Mouse (Mus musculus): ENCODE measurements at regions not wholly inside any gene's neighbourhood (a gene's known extent, or its start where the extent isn't known, plus 50 kb on each side); places are given as distances from the start of the nearest gene placed in this dataset.

GRCm38 (mm10) chr17:16818421-16818820 is 245.5 kb upstream of the Zfp960 start:
- Histone ChIP-seq H3K4me3 (ENCODE audit: low read depth, low read length) (no peak overlapping the region), H3K27ac (ENCODE audit: low read depth) (no peak overlapping the region), H3K4me1 (ENCODE audit: control insufficient read depth, insufficient read depth) (no peaks in the 10 kb centered on the region), H3K27me3 (ENCODE audit: control insufficient read depth, insufficient read depth, low read length) (no peaks in the 10 kb centered on the region), H3K36me3 (replicated peaks; ENCODE audit: control insufficient read depth, insufficient read depth, low read length) (no peaks in the 10 kb centered on the region), H3K9ac (replicated peaks; ENCODE audit: low read depth, low read length) (no peak overlapping the region), H3K9me3 (replicated peaks; ENCODE audit: control insufficient read depth, low read length) (no peaks in the 10 kb centered on the region), H3K4me2 (ENCODE audit: low read depth, low read length) (no peak overlapping the region)
- no peak for DNase-seq (ENCODE audit: low spot score)
- no peak for ATAC-seq (ENCODE audit: insufficient read depth, low read depth)
- TF ChIP-seq CTCF (IDR thresholded peaks at IDR 0.05; ENCODE audit: low read depth) (no peak), EP300 (IDR thresholded peaks at IDR 0.05; ENCODE audit: low read depth) (no peak)
- 34% methylated on average over 3 of the region's 3 CpGs for whole genome bisulfite sequencing

- Histone ChIP-seq H3K27me3 (ENCODE audit: control insufficient read depth, insufficient read depth, low read length) (no peaks in the 10 kb centered on the region), H3K36me3 (replicated peaks; ENCODE audit: control insufficient read depth, insufficient read depth, low read length) (no peaks in the 10 kb centered on the region), H3K4me1 (ENCODE audit: control insufficient read depth, insufficient read depth) (no peaks in the 10 kb centered on the region), H3K9me3 (replicated peaks; ENCODE audit: control insufficient read depth, low read length) (no peaks in the 10 kb centered on the region), H3K4me2 (ENCODE audit: low read depth, low read length) (no peak overlapping the region), H3K4me3 (ENCODE audit: low read depth, low read length) (no peak overlapping the region), H3K27ac (ENCODE audit: low read depth) (no peak overlapping the region), H3K9ac (replicated peaks; ENCODE audit: low read depth, low read length) (no peak overlapping the region)
- 57% methylated on average over 3 of the region's 3 CpGs for WGBS
- no peak for TF ChIP-seq CTCF (IDR thresholded peaks at IDR 0.05; ENCODE audit: low read depth)
- TF ChIP-seq EP300 (IDR thresholded peaks at IDR 0.05; ENCODE audit: low read depth) = no peak
- ATAC-seq (ENCODE audit: insufficient read depth, low read depth) = no peak
- no peak for DNase-seq (ENCODE audit: low spot score)
These were observed 242.2 kb upstream of the Zfp960 start for GRCm38 (mm10) chr17:16821716-16822115.

GRCm38 (mm10) chr17:16839152-16839551 is 224.8 kb upstream of the Zfp960 start:
- WGBS = 80% methylated on average over 4 of the region's 4 CpGs
- DNase-seq (ENCODE audit: low spot score) = no peak
- H3K27ac ChIP-seq (ENCODE audit: low read depth) = no peak overlapping the region
- no peak overlapping the region for H3K9ac ChIP-seq (replicated peaks; ENCODE audit: low read depth, low read length)
- H3K9me3 ChIP-seq (replicated peaks; ENCODE audit: control insufficient read depth, low read length) = no peaks in the 10 kb centered on the region
- H3K4me2 ChIP-seq (ENCODE audit: low read depth, low read length) = no peak overlapping the region
- H3K4me3 ChIP-seq (ENCODE audit: low read depth, low read length) = no peak overlapping the region
- no peaks in the 10 kb centered on the region for H3K36me3 ChIP-seq (replicated peaks; ENCODE audit: control insufficient read depth, insufficient read depth, low read length)
- TF ChIP-seq EP300 (IDR thresholded peaks at IDR 0.05; ENCODE audit: low read depth) (no peak), CTCF (IDR thresholded peaks at IDR 0.05; ENCODE audit: low read depth) (no peak)
- ATAC-seq (ENCODE audit: insufficient read depth, low read depth) = no peak
- H3K27me3 ChIP-seq (ENCODE audit: control insufficient read depth, insufficient read depth, low read length) = no peaks in the 10 kb centered on the region
- H3K4me1 ChIP-seq (ENCODE audit: control insufficient read depth, insufficient read depth) = no peaks in the 10 kb centered on the region

DNA sequence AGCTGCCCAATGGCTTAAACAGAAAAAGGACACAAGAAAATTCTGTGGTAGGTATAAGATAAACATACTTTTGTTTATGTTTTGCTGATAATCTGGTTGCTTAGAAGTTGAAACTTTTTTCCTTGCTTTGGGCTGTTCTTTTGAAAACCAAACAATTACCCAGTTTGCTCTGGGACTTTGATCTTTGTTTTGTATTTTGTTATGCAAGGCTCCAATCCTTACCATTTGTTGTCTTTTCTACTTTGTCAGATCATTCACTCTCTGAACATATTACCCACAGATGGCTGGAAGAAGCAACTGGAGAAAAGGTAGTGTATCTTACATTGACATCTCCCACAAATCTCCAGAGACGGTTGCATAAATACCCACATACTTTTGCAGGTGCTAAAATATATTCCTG is 203.1 kb upstream of the Zfp960 start:
- H3K27me3 ChIP-seq (ENCODE audit: control insufficient read depth, insufficient read depth, low read length) = no peaks in the 10 kb centered on the region
- no peaks in the 10 kb centered on the region for H3K36me3 ChIP-seq (replicated peaks; ENCODE audit: control insufficient read depth, insufficient read depth, low read length)
- no peak for TF ChIP-seq EP300 (IDR thresholded peaks at IDR 0.05; ENCODE audit: low read depth)
- no peak for TF ChIP-seq CTCF (IDR thresholded peaks at IDR 0.05; ENCODE audit: low read depth)
- H3K27ac ChIP-seq (ENCODE audit: low read depth) = no peak overlapping the region
- ATAC-seq (ENCODE audit: insufficient read depth, low read depth) (no peak), DNase-seq (ENCODE audit: low spot score) (no peak)
- H3K4me1 ChIP-seq (ENCODE audit: control insufficient read depth, insufficient read depth) = no peaks in the 10 kb centered on the region
- H3K4me2 ChIP-seq (ENCODE audit: low read depth, low read length) = no peak overlapping the region
- no peaks in the 10 kb centered on the region; the same call in 1 of the 2 replicates for H3K9me3 ChIP-seq (replicated peaks; ENCODE audit: control insufficient read depth, low read length)
- no peak overlapping the region for H3K4me3 ChIP-seq (ENCODE audit: low read depth, low read length)
- H3K9ac ChIP-seq (replicated peaks; ENCODE audit: low read depth, low read length) = no peak overlapping the region
- WGBS = 50% methylated on average over 1 of the region's 1 CpGs

GRCm38 (mm10) chr17:16900791-16901190 is 163.1 kb upstream of the Zfp960 start:
- Histone ChIP-seq H3K36me3 (replicated peaks; ENCODE audit: control insufficient read depth, insufficient read depth, low read length) (no peaks in the 10 kb centered on the region), H3K27me3 (ENCODE audit: control insufficient read depth, insufficient read depth, low read length) (no peaks in the 10 kb centered on the region), H3K4me1 (ENCODE audit: control insufficient read depth, insufficient read depth) (no peaks in the 10 kb centered on the region), H3K9me3 (replicated peaks; ENCODE audit: control insufficient read depth, low read length) (no peaks in the 10 kb centered on the region), H3K27ac (ENCODE audit: low read depth) (no peak overlapping the region), H3K4me3 (ENCODE audit: low read depth, low read length) (no peak overlapping the region), H3K9ac (replicated peaks; ENCODE audit: low read depth, low read length) (no peak overlapping the region), H3K4me2 (ENCODE audit: low read depth, low read length) (no peak overlapping the region)
- 67% methylated on average over 2 of the region's 2 CpGs for WGBS
- no peak for ATAC-seq (ENCODE audit: insufficient read depth, low read depth)
- DNase-seq (ENCODE audit: low spot score) = no peak
- peak; percentile 51 for TF ChIP-seq CTCF (IDR thresholded peaks at IDR 0.05; ENCODE audit: low read depth)
- TF ChIP-seq EP300 (IDR thresholded peaks at IDR 0.05; ENCODE audit: low read depth) = no peak

DNA sequence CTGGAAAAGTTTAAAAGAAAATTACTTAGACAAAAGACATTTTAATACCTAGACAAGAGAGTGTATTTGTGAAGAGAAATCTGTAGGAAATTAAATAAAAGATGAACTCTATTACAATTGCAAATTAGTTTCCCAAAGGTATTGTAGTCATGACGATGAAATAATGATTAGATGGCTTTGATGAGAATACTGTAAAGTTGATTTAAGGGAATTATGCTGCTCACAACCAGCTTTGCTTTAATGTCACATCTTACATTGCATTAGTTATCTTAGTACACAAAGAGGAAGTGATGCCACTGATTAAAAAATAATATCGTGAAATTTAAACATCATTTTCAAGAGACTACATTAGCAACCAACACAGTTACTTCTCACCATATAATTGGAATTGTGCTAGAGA is 145.7 kb upstream of the Zfp960 start:
- H3K4me1 ChIP-seq (ENCODE audit: control insufficient read depth, insufficient read depth) = no peaks in the 10 kb centered on the region
- no peak overlapping the region for H3K4me3 ChIP-seq (ENCODE audit: low read depth, low read length)
- DNase-seq (ENCODE audit: low spot score) (no peak), ATAC-seq (ENCODE audit: insufficient read depth, low read depth) (no peak)
- H3K9ac ChIP-seq (replicated peaks; ENCODE audit: low read depth, low read length) = no peak overlapping the region
- 77% methylated on average over 2 of the region's 2 CpGs for WGBS
- H3K27me3 ChIP-seq (ENCODE audit: control insufficient read depth, insufficient read depth, low read length) = no peaks in the 10 kb centered on the region
- H3K36me3 ChIP-seq (replicated peaks; ENCODE audit: control insufficient read depth, insufficient read depth, low read length) = no peaks in the 10 kb centered on the region
- TF ChIP-seq CTCF (IDR thresholded peaks at IDR 0.05; ENCODE audit: low read depth) = no peak
- TF ChIP-seq EP300 (IDR thresholded peaks at IDR 0.05; ENCODE audit: low read depth) = no peak
- no peak overlapping the region for H3K27ac ChIP-seq (ENCODE audit: low read depth)
- H3K9me3 ChIP-seq (replicated peaks; ENCODE audit: control insufficient read depth, low read length) = no peaks in the 10 kb centered on the region
- H3K4me2 ChIP-seq (ENCODE audit: low read depth, low read length) = no peak overlapping the region
